Mouse (Mus musculus) B cell, adult 2 months (primary cell): ENCODE measurements around the gene Rbm5.

Source experiments
- DNase-seq, 2 experiments: peaks; one replicate each; pipeline ENCODE4 v3.0.0; 2022

Rbm5 gene

GRCm38 (mm10) chr9:107770374-107771290, at the start of gene Rbm5:
Gene Rbm5, minus strand, starts transcription at chr9:107770996.
- DNase-seq, result peak; percentile 90 to 92

DNA sequence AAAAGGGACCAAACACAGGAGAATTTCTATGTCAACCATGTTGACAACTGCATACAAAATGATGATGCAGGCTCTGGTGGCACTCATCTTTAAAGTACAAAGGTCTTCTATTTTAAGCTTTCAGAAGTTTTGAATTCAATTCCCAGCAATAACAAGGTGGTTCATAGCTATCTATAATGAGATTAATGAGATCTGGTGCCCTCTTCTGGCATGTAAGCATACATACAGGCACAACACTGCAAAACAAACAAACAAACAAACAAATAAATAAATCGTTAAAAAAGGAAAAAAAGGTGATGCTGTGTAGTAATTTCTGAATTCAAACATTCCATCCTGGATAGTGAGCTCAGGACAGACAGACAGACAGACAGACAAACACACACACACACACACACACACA, 41.3 kb upstream of the Rbm5 start:
- no peak for DNase-seq

- DNase-seq, result no peak
Measured at GRCm38 (mm10) chr9:107810985-107811384, 40.2 kb upstream of the Rbm5 start.

DNA sequence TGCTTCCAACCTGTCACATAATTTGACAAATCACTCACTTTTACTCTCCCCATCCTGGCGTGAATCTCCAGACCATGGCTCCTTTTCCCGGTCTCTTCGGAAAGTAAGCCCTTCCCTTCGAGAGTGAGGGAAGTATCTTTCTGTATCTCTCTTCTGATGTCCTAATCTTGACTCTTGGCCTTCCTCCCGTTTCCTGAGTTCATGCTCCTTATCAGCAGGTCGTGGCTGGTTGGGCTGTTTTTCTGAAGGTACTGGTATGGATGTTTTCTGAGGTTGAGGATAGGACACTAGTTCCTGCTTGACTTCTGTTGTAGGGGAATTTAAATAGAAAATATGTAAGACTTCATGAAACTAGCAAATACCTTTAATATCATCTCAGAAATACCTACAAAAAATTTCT, 20.9 kb upstream of the Rbm5 start:
- DNase-seq, result no peak

DNA sequence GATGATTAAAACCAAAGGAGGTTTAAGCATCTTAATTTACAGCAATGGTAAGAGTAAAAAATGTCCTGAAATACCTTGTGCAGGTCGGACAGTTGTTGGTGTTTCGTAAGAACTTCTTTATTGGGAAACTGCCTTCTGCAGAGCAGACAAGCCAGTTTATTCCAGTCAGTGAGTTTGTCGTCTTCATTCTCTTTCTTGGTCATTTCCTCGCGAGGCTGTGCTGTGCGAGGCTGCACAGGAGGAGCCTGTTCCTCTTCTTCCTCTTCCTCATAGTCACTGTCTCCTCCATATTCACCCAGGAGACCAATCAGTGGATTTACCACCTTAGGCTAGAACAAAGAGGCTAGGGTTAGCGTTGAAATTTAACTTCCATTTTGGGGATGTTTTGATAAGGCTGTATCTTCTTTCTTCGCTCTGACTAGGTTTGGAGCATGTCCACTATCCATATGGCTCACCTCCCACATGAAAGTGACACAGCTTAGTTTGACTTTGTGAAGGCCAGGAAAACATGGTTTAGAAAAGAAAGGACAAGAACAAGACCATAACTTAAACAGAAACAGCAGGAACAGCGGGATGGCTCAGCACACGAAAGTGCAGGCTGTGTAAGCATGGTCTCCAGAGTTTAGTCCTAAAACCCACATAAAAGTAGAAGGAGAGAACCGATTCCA, 11.9 kb upstream of the Rbm5 start:
- DNase-seq, result no peak

GRCm38 (mm10) chr9:107776809-107777208, 6.0 kb upstream of the Rbm5 start:
- no peak for DNase-seq

DNA sequence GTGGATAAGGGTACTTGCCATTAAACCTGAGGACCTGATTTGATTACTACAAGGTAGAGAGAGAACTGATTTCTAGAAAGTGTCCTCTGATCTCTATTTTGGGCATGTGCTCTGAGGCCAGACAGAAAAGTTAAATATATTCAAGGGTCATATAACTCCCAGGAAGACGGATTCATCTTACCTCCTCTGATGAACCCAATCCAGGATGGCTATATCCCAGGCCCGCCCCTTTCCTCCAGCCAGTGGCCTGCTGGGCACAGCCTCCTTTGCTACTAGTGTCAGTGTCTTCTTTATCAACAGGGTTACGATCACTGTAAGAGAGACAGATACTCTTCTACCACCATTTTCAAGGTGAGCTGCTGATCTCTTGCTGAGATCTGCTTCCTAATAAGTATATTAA, 3.6 kb upstream of the Rbm5 start:
- no peak for DNase-seq

DNA sequence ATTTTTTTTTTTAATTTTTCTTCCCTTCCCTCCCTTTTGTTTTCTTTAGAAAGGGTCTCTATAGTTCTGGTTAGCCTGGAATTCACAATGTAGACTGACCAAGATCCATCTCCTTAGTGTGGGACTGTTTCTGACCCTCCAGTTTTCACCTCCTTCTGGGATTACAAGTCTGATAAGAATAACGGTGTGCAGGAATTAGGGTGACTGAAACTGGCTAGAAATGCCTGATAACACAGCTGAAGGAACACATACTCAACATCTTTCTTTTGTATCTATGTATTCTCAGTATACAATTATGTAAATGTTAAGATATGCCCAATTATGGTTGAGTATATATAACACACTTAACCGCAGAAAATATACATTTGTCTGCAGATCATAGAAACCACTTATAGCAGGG, 986 bp upstream of the Rbm5 start:
- no peak for DNase-seq

DNA sequence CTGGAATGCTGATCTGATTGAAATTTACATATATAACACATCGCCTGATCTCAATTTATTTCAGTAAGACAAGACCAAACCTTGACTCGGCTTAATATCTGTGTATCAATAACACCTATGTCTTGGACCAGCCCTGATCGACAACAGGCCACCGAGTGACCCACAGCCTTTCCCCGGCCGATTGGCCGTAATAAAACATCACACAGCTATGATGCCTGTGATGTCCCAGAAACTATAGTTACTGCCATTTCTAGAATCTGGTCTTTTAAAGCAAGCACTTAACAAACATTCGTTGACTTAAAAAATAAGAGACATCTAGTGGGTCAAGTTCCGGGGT, 791 bp downstream of the Rbm5 start:
- DNase-seq, result no peak

DNA sequence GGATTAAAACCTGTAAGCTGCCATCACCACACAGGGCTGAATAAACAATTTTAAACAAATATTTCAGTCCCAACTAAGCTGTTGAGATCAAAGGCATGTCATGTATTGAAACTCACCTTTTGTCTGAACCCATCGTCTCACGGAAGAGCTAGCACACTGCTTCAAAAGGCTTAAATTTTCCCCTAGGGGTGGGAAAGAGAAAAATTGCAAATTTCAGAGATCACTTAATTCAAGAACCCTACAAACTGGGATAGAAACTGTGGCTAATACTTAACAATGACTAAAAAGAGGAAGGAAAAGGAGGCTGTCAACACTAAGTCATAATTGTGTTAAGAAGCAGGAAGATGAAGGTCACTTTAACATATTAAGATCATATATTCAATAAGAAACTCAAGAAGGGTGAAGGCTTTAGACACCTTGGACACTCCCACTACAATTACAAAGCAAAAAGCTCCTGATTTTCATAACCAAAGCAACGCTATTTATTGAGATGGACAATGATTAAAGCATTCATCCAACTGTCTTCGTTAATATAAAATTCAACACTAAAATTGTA, 1.3 kb downstream of the Rbm5 start:
- DNase-seq, result peak in 1 of 2 experiments; percentile 2

GRCm38 (mm10) chr9:107768851-107769250, 1.9 kb downstream of the Rbm5 start:
- DNase-seq, result no peak

DNA sequence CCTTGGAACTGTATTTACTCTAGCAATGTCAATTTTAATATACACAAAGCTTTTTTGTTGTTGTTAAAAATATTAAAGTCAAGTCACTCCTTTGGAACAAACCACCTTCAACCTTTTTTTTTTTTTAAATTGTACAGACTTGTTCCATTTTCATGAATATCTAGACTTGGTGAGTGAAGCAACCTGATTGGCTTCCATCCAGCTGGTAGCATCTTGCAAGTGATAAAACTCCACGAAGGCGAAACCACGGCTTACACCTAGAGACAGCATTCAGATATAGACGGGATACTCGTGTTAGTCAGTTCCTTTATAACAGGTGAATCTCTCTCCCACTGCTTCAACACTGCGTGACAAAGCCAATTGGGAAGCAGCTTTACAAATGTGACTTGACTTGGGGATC, 11.2 kb downstream of the Rbm5 start:
- no peak for DNase-seq

GRCm38 (mm10) chr9:107750378-107750777, 20.4 kb downstream of the Rbm5 start:
- no peak for DNase-seq

GRCm38 (mm10) chr9:107748063-107748462, 22.7 kb downstream of the Rbm5 start:
- no peak for DNase-seq

DNA sequence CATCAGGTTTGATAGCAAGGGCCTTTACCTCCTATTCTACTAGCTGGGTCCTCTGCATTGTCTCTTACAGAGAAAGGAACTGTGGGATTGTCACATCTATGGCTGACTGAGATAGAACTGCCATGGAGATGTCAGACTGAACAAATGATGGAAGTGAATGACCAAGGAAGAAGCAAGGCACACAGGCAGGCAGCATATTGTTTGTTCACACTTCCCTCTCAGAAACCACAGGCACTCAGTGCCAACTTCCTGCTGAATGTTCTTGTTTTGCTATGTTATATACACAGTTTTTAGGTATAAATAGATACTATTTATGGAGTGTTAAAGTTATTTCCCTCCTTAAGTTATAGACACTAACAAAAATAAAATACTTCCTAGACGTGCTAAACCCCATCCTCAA, 23.5 kb downstream of the Rbm5 start:
- DNase-seq, result no peak

DNA sequence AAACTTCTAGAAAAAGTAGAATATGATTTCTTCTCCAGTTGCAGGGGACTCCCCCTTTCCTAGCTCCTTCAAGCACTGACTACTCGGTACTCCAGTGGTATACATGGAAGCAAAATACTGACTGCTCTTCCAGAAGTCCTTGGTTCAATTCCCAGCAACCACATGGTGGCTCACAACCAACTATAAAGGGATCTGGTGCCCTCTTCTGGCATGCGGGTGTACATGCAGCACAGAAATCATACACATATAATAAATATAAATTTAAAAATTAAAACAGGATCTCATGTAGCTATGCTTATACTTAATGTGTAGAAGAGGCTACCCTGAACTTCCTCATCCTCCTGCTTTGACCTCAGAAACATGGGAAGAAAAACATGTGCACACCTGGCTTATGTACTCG, 24.1 kb downstream of the Rbm5 start:
- DNase-seq, result peak; percentile 24 to 30

DNA sequence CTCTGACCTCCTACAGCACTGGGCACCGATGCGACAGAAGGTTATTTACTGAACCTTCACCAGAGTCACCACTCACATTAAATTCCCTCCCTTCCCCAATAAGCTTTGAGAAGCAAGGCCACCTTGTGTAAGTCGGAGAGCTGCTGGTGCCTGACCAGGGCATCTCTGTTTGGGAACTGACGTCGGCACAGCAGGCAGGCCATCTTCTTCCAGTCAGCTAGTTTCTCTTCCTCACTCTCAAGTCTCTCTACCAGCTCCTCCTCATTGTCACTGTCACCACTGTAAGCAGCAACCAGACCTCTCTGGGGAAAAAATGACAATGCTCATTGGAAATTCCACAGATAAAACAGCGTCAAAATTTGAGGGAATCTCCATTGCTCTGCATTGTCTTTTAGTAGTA, 26.7 kb downstream of the Rbm5 start:
- no peak for DNase-seq

- peak; percentile 49 to 55 for DNase-seq
Measured at GRCm38 (mm10) chr9:107738841-107739202, 32.0 kb downstream of the Rbm5 start.

DNA sequence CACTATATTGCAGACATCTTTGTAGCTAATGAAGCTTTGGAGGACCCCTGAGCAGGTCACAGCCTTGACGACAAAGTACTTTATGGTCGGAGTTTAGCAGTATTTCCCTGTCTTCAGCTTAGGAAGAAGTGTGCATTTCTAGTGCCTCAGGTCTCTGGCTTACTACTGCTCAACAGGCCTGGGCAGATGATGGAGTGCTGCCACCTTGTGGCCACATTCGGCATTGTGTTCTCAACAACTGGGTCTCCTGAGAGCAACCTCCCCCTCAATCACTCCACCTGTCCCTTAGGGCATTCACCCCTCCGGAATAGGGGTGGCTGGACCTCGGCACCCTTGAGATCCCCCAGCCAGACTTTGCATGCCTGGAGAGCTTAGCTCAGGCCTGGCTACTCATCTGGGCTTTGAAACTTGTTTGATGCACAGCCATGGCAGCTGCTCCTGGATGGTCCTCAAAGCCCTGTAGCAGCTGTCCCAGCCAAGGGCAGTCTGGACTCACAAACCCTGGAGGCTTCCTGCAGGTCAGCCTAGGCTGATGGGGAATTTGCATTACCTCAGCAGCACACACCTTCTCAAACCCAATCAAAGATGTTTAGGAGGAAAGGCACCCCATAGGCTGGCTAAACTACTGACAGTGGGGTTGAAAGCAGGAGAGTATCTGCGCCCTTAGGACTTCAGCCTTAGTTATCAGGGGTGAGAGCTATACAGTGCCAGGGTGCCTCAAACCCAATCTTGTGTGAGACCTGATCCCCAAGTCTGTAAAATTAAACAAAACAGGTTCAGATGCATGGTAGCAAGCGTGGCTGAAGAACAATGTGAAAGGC, 32.6 kb downstream of the Rbm5 start:
- peak; percentile 86 to 87 for DNase-seq

GRCm38 (mm10) chr9:107736185-107736485, 34.7 kb downstream of the Rbm5 start:
- DNase-seq, result peak; percentile 34 to 42

GRCm38 (mm10) chr9:107735356-107736184, 35.2 kb downstream of the Rbm5 start:
- no peak for DNase-seq

DNA sequence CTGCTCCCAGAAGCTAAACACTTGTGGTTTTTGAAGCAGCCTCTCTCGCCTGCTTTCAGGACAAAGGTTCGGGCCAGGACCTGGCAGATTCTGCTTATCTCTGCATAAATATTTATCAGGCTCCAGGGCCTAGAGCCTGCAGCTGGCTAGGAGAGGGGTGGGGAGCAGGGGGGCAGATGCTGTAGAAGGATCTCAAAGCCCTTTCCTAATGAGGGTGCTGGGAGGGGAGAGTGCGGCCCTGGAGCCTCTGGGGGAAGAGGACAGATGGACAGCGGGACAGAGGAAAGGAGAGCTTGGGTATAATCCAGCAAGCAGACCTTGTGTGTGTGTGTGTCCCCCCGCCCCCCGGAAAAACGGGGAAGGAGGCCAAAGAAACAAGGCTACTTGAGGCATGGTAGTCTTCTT, 36.2 kb downstream of the Rbm5 start:
- no peak for DNase-seq

DNA sequence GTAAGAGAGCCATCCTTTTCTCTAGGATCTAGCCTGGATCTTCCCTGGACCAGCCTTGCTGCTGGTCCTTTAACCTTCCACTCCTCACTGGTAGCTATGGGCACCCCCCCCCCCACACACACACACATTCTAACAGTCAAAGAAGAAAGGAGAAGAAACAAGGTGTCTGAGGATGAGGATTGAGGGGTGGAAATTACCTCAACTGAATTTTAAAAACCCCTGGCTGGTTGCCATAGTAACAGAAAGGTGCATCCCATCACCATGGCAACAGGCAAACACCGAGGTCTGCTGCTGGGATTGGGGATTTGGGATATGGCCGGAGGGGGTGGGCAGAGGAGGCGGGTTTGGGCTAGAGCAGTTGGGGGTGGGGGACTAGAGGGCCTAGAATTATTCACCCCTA, 41.1 kb downstream of the Rbm5 start:
- DNase-seq, result no peak
